Mouse (Mus musculus) ovary, adult 18-20 months (tissue): Measurements from ENCODE around the gene Serpinh1.

Experiments
- DNase-seq: peaks from one replicate; pipeline ENCODE4 v3.0.0; 2022; ENCODE audit warnings: low spot score, mixed read lengths

Serpinh1 gene

GRCm38 (mm10) chr7:99352526-99353400, at the start of gene Serpinh1:
Gene Serpinh1, minus strand, starts transcription at chr7:99353239.
- DNase-seq: peak; percentile 90

- no peak for DNase-seq
These were observed 49.4 kb upstream of the Serpinh1 start for GRCm38 (mm10) chr7:99402477-99402876.

- DNase-seq: no peak
These were observed 48.3 kb upstream of the Serpinh1 start for GRCm38 (mm10) chr7:99401373-99401772.

GRCm38 (mm10) chr7:99396994-99397659, 44.1 kb upstream of the Serpinh1 start:
- no peak for DNase-seq

GRCm38 (mm10) chr7:99395908-99396616, 43.0 kb upstream of the Serpinh1 start:
- no peak for DNase-seq

GRCm38 (mm10) chr7:99395385-99395784, 42.3 kb upstream of the Serpinh1 start:
- DNase-seq: no peak

- no peak for DNase-seq
These were observed 40.8 kb upstream of the Serpinh1 start for GRCm38 (mm10) chr7:99393711-99394325.

- no peak for DNase-seq
These were observed 39.7 kb upstream of the Serpinh1 start for GRCm38 (mm10) chr7:99392696-99393095.

- no peak for DNase-seq
These were observed 37.5 kb upstream of the Serpinh1 start for GRCm38 (mm10) chr7:99390559-99390958.

GRCm38 (mm10) chr7:99387356-99387755, 34.3 kb upstream of the Serpinh1 start:
- DNase-seq: no peak

GRCm38 (mm10) chr7:99386811-99387210, 33.8 kb upstream of the Serpinh1 start:
- DNase-seq: no peak

- no peak for DNase-seq
These were observed 33.0 kb upstream of the Serpinh1 start for GRCm38 (mm10) chr7:99386030-99386429.

GRCm38 (mm10) chr7:99384101-99384611, 31.1 kb upstream of the Serpinh1 start:
- DNase-seq: no peak

GRCm38 (mm10) chr7:99383246-99383645, 30.2 kb upstream of the Serpinh1 start:
- no peak for DNase-seq

GRCm38 (mm10) chr7:99382088-99383000, 29.3 kb upstream of the Serpinh1 start:
- DNase-seq: no peak

- peak; percentile 98 for DNase-seq
These were observed 28.4 kb upstream of the Serpinh1 start, which contains the start of gene Gdpd5 for GRCm38 (mm10) chr7:99381214-99382087. Gene Gdpd5, plus strand, starts transcription at chr7:99381414.

- DNase-seq: no peak
These were observed 27.6 kb upstream of the Serpinh1 start for GRCm38 (mm10) chr7:99380491-99381213.

- no peak for DNase-seq
These were observed 25.8 kb upstream of the Serpinh1 start for GRCm38 (mm10) chr7:99378870-99379269.

GRCm38 (mm10) chr7:99375455-99375854, 22.4 kb upstream of the Serpinh1 start:
- no peak for DNase-seq
